Mouse (Mus musculus) Muller cell, postnatal 12 days (primary cell): Measurements from ENCODE around the gene Vav1.

Experiments used
- DNase-seq: peaks from one replicate; pipeline ENCODE4 v3.0.0-alpha.2; 2015; ENCODE audit errors: inconsistent ontology term

Vav1 gene

GRCm38 (mm10) chr17:57278943-57279590 is at the start of gene Vav1:
Gene Vav1 (plus strand): TSS chr17:57279100.
- DNase-seq, result no peak

- peak; percentile 11 for DNase-seq
Measured at GRCm38 (mm10) chr17:57229851-57230727, 48.8 kb upstream of the Vav1 start.

- DNase-seq, result peak; percentile 53
Measured at GRCm38 (mm10) chr17:57230728-57231125, 48.2 kb upstream of the Vav1 start.

GRCm38 (mm10) chr17:57231321-57231771 is 47.6 kb upstream of the Vav1 start:
- peak; percentile 66 for DNase-seq

GRCm38 (mm10) chr17:57232200-57232599 is 46.7 kb upstream of the Vav1 start:
- DNase-seq, result no peak

GRCm38 (mm10) chr17:57233038-57233437 is 45.9 kb upstream of the Vav1 start:
- DNase-seq, result no peak

- no peak for DNase-seq
Measured at GRCm38 (mm10) chr17:57234254-57234928, 44.5 kb upstream of the Vav1 start.

GRCm38 (mm10) chr17:57235803-57236202 is 43.1 kb upstream of the Vav1 start:
- no peak for DNase-seq

GRCm38 (mm10) chr17:57237181-57237580 is 41.7 kb upstream of the Vav1 start:
- no peak for DNase-seq

- no peak for DNase-seq
Measured at GRCm38 (mm10) chr17:57243650-57244370, 35.1 kb upstream of the Vav1 start.

- DNase-seq, result no peak
Measured at GRCm38 (mm10) chr17:57245311-57245929, 33.5 kb upstream of the Vav1 start.

GRCm38 (mm10) chr17:57246663-57247392 is 32.1 kb upstream of the Vav1 start:
- DNase-seq, result no peak

- DNase-seq, result peak; percentile 98
Measured at GRCm38 (mm10) chr17:57247393-57248200, 31.3 kb upstream of the Vav1 start.

- peak; percentile 92 for DNase-seq
Measured at GRCm38 (mm10) chr17:57248201-57248699, 30.6 kb upstream of the Vav1 start, which contains the start of gene Gpr108. Gene Gpr108 (minus strand): TSS chr17:57248446.

GRCm38 (mm10) chr17:57248771-57249170 is 30.1 kb upstream of the Vav1 start:
- no peak for DNase-seq

- peak; percentile 97 for DNase-seq
Measured at GRCm38 (mm10) chr17:57249186-57250181, 29.4 kb upstream of the Vav1 start, which contains the start of gene Trip10. Gene Trip10 (plus strand): TSS chr17:57249455.

- DNase-seq, result peak; percentile 59
Measured at GRCm38 (mm10) chr17:57250461-57251160, 28.3 kb upstream of the Vav1 start.
